Mouse (Mus musculus): Measurements from ENCODE around the gene Dcst2.

GRCm38 (mm10) chr3:89425876-89426275 is 64.1 kb downstream of the Dcst2 start:
- no peak for TF ChIP-seq ZNF384 (IDR thresholded peaks at IDR 0.05; ENCODE audit: low read depth, low read length)
- no peak for TF ChIP-seq MAFK (IDR thresholded peaks at IDR 0.05; ENCODE audit: insufficient read depth, low read depth, low read length)
- TF ChIP-seq ZC3H11A (IDR thresholded peaks at IDR 0.05; ENCODE audit: borderline replicate concordance, low read depth, low read length), result no peak
- no peak for TF ChIP-seq CHD2 (IDR thresholded peaks at IDR 0.05; ENCODE audit: low read depth, low read length)

All from ES-E14 (cell line).